Mouse (Mus musculus) megakaryocyte, embryonic 14.5 days (primary cell): ENCODE measurements at regions not wholly inside any gene's neighbourhood (a gene's known extent, or its start where the extent isn't known, plus 50 kb on each side); places are given as distances from the start of the nearest gene placed in this dataset.

Experiments
- H3K27me3 ChIP-seq: replicated peaks from 2 replicates; pipeline ENCODE3; 2012; ENCODE audit warnings: inconsistent platforms
- H3K36me3 ChIP-seq: replicated peaks from 2 replicates; pipeline ENCODE3; 2012; ENCODE audit warnings: low read length, inconsistent platforms, mixed read lengths
- H3K4me1 ChIP-seq: 2 replicates; pipeline ENCODE4 v1.6.1; 2012; ENCODE audit warnings: inconsistent platforms
- H3K4me3 ChIP-seq: replicated peaks from 2 replicates; pipeline ENCODE3; 2012; ENCODE audit warnings: moderate library complexity, mild to moderate bottlenecking, inconsistent platforms
- H3K9me3 ChIP-seq: 2 replicates; pipeline ENCODE4 v1.6.1; 2012; ENCODE audit warnings: inconsistent platforms
- FLI1 ChIP-seq: IDR thresholded peaks from 2 replicates; pipeline ENCODE4 v1.6.1; 2012; ENCODE audit warnings: low read length, inconsistent platforms, mixed read lengths
- GATA1 ChIP-seq: IDR thresholded peaks from 3 replicates; pipeline ENCODE4 v1.6.1; 2012; ENCODE audit warnings: mixed read lengths, low read length, inconsistent platforms, borderline replicate concordance

DNA sequence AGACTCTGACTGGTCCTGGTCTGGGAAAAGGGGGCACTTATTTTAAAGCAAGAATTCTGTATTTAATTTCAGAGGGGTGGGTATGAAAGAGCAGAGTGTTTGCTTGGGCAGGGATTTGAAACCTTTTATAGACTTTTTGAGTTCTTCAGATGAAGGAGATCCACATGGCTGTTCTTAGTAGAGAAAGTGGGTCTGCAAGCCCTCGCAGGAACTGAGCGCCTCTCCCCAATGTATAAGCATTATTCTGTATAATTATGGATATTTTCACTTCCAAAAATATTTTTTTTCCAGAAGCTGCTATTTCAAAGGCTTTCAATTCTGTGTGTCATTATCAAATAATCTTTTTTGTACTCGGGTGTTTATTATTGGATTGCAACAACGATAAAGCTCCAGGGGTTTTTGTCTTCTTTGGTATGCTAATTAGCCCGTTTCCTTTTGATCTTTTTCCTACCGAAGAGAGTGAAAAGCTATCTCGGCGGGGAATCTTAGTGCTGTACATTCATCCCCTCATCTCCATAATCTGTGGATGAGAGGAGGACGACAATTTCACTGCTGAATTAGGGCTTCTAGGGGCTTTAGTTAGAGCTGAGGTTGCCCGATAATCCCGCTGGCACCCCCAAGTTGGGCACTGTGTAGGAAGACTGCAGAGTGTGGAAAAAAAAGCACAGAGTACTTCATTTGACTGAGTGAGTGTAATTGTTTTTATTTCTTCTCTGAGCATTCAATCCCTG is 186.7 kb downstream of the Olfm4 start:
- peaks cover 17% of the 10 kb centered on the region for H3K9me3 ChIP-seq
- H3K27me3 ChIP-seq = no peaks in the 10 kb centered on the region
- no peak overlapping the region for H3K4me3 ChIP-seq
- no peaks in the 10 kb centered on the region for H3K36me3 ChIP-seq
- TF ChIP-seq GATA1 = no peak
- no peak for TF ChIP-seq FLI1
- H3K4me1 ChIP-seq = no peaks in the 10 kb centered on the region

- Histone ChIP-seq H3K27me3 (no peaks in the 10 kb centered on the region), H3K4me1 (no peaks in the 10 kb centered on the region)
- TF ChIP-seq FLI1 = no peak
- no peak for TF ChIP-seq GATA1
Observed at GRCm38 (mm10) chr14:80172799-80173484, 189.1 kb downstream of the Olfm4 start.

DNA sequence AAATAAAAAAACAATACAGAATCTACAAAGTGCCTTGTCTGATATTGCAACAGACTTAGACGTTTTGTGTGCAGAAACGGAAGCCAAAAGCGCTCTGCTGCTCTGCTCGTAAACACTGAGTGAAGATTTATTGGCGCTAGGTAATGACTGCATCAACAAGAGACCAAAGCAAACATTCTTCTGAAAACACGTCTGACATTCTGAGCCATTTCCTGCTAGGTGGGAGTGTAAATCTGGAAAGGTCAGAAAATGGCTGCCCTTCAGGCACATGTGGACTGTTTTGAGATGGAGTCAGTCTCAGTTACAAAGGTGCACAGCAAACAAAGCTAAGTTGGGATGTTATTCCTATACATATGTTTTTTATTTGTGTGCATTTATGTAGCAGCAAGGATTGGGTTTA is 192.6 kb downstream of the Olfm4 start:
- H3K4me3 ChIP-seq = no peak overlapping the region
- TF ChIP-seq FLI1 (no peak), GATA1 (no peak)
- H3K36me3 ChIP-seq = no peaks in the 10 kb centered on the region
- peaks cover 20% of the 10 kb centered on the region for H3K9me3 ChIP-seq
- no peaks in the 10 kb centered on the region for H3K27me3 ChIP-seq
- H3K4me1 ChIP-seq = no peaks in the 10 kb centered on the region

More at GRCm38 (mm10) chr14:80172799-80173484, 189.1 kb downstream of the Olfm4 start:
- H3K4me3 ChIP-seq = no peak overlapping the region
- peaks cover 22% of the 10 kb centered on the region for H3K9me3 ChIP-seq
- H3K36me3 ChIP-seq = no peaks in the 10 kb centered on the region

DNA sequence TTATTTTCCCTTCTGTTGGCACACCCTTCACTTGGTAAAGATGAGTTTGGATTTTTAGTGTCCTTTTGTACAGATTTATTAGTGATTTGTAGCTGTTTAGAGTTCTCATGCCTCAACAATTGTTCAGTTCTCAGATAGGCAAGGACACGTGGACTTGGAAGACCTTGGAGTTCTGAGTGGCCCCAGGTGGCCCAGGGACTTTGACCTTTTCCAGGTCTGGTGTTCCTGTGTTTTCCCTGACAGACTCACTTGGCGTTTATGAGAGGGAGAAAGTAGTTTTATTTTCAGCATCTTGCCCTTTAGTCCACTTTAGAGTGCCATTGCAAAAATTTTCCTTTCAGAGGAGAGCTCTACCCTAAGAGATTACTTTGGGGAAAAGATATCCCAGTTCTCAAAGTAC is 211.2 kb downstream of the Olfm4 start:
- Histone ChIP-seq H3K36me3 (no peaks in the 10 kb centered on the region), H3K27me3 (no peaks in the 10 kb centered on the region), H3K9me3 (peaks cover 11% of the 10 kb centered on the region; the same call in 1 of the 2 replicates), H3K4me1 (no peaks in the 10 kb centered on the region), H3K4me3 (no peak overlapping the region)
- no peak for TF ChIP-seq GATA1

GRCm38 (mm10) chr14:80212916-80213315 is 229.0 kb downstream of the Olfm4 start:
- H3K9me3 ChIP-seq = peaks cover 21% of the 10 kb centered on the region
- H3K4me3 ChIP-seq = no peak overlapping the region
- TF ChIP-seq FLI1 (no peak), GATA1 (no peak)
- no peaks in the 10 kb centered on the region for H3K4me1 ChIP-seq
- H3K36me3 ChIP-seq = no peaks in the 10 kb centered on the region
- no peaks in the 10 kb centered on the region for H3K27me3 ChIP-seq

DNA sequence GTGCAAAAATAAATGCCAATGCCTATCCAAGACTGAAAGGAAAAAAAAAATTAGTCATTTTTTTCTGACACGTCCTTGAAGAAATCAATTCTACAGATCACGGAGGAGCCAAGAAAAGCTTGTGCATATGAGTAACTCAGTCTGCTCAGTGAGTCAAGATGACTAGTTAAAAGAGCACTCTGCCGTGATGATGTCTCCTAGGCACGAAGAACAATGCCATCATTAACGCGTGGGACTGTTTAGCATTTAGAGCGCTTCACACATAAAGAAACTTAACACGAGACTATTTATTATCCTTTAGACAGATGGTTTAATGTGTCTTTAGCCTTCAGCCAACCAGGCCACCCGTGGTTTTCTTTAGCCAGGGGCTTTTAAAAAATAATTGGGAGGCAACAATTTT is 229.8 kb downstream of the Olfm4 start:
- TF ChIP-seq FLI1 (no peak), GATA1 (no peak)

GRCm38 (mm10) chr14:80215960-80216552 is 232.2 kb downstream of the Olfm4 start:
- H3K27me3 ChIP-seq = no peaks in the 10 kb centered on the region
- TF ChIP-seq FLI1 = no peak
- no peak for TF ChIP-seq GATA1
- no peaks in the 10 kb centered on the region for H3K4me1 ChIP-seq

More for the DNA sequence above, 229.8 kb downstream of the Olfm4 start:
- Histone ChIP-seq H3K4me3 (no peak overlapping the region), H3K4me1 (no peaks in the 10 kb centered on the region), H3K9me3 (peaks cover 21% of the 10 kb centered on the region), H3K27me3 (no peaks in the 10 kb centered on the region), H3K36me3 (no peaks in the 10 kb centered on the region)

GRCm38 (mm10) chr14:80232066-80232465 is 248.2 kb downstream of the Olfm4 start:
- no peaks in the 10 kb centered on the region for H3K36me3 ChIP-seq
- H3K4me1 ChIP-seq = no peaks in the 10 kb centered on the region
- no peak for TF ChIP-seq GATA1
- no peak for TF ChIP-seq FLI1
- 0 out of 2 replicates have a peak, but pooled peaks cover 3% of the 10 kb centered on the region for H3K9me3 ChIP-seq
- H3K4me3 ChIP-seq = no peak overlapping the region
- H3K27me3 ChIP-seq = no peaks in the 10 kb centered on the region

More at GRCm38 (mm10) chr14:80215960-80216552, 232.2 kb downstream of the Olfm4 start:
- Histone ChIP-seq H3K4me3 (no peak overlapping the region), H3K36me3 (no peaks in the 10 kb centered on the region), H3K9me3 (peaks cover 29% of the 10 kb centered on the region)

DNA sequence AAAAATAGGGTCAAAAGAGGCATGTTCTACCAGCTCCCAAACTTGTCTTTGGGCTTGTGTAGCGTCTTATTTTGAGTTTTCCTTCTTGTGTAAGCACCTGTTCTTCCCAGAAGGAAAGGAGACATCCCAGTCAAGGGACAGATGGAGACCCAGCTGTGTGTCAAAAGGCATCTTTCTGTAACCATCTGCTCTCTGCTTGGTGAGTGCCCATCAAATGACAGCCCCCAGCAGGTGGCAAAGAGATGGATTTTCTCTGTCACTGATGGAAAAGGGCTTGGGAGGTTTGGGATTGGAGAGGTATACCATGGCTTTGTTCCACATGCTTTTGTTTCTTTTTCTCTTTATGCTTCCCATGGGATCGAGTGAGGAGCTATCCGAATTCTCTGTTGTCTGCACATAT is 249.1 kb downstream of the Olfm4 start:
- no peak for TF ChIP-seq FLI1
- TF ChIP-seq GATA1 = no peak

GRCm38 (mm10) chr14:80237136-80237535 is 253.3 kb downstream of the Olfm4 start:
- no peaks in the 10 kb centered on the region for H3K36me3 ChIP-seq
- no peak overlapping the region for H3K4me3 ChIP-seq
- H3K4me1 ChIP-seq = no peaks in the 10 kb centered on the region
- H3K9me3 ChIP-seq = peaks cover 7% of the 10 kb centered on the region; the same call in 1 of the 2 replicates
- H3K27me3 ChIP-seq = no peaks in the 10 kb centered on the region
- TF ChIP-seq GATA1 (no peak), FLI1 (no peak)

More for the DNA sequence above, 249.1 kb downstream of the Olfm4 start:
- H3K9me3 ChIP-seq = 0 out of 2 replicates have a peak, but pooled peaks cover 6% of the 10 kb centered on the region
- no peaks in the 10 kb centered on the region for H3K36me3 ChIP-seq
- H3K4me3 ChIP-seq = no peak overlapping the region
- H3K4me1 ChIP-seq = no peaks in the 10 kb centered on the region
- no peaks in the 10 kb centered on the region for H3K27me3 ChIP-seq
